Comparison of ENCODE assay signal across 1 mouse cellular context in genomic region chr17:57243650-57244370, GRCm38 (mm10).
TF ChIP-seq lines count a peak whose summit lies in the region.

No protein-coding gene starts in this region.

TF ChIP-seq in MEL, 35 proteins besides CTCF, POLR2A, EP300 and RAD21:
- TF ChIP-seq USF1 (IDR thresholded peaks at IDR 0.05; ENCODE audit: low read depth, low read length) (no peak), TBP (IDR thresholded peaks at IDR 0.05; ENCODE audit: low read depth, low read length) (no peak), MYC (IDR thresholded peaks at IDR 0.05; ENCODE audit: low read depth, low read length) (peak; percentile 38; the same call in 1 of the 2 replicates), SIN3A (IDR thresholded peaks at IDR 0.05; ENCODE audit: low read length) (0 out of 2 replicates have a peak, but pooled peaks have one; percentile 41), ETS1 (IDR thresholded peaks at IDR 0.05; ENCODE audit: low read depth, low read length) (no peak), CHD1 (IDR thresholded peaks at IDR 0.05; ENCODE audit: low read depth, low read length) (no peak), MAX (IDR thresholded peaks at IDR 0.05; ENCODE audit: low read length) (peak; percentile 44; the same call in 1 of the 2 replicates), TAL1 (IDR thresholded peaks at IDR 0.05; ENCODE audit: low read length) (peak; percentile 52), CHD2 (IDR thresholded peaks at IDR 0.05; ENCODE audit: low read length) (no peak), MXI1 (IDR thresholded peaks at IDR 0.05; ENCODE audit: low read depth, low read length) (0 out of 2 replicates have a peak, but pooled peaks have one; percentile 20), RCOR1 (IDR thresholded peaks at IDR 0.05; ENCODE audit: low read depth, low read length) (no peak), USF2 (IDR thresholded peaks at IDR 0.05; ENCODE audit: borderline replicate concordance in 1 of 2, insufficient read depth in 1 of 2, low read depth in 1 of 2, low read length in 2 of 2) (no peak), MYB (IDR thresholded peaks at IDR 0.05; ENCODE audit: low read depth, low read length) (peak; percentile 43; the same call in 1 of the 2 replicates), GATA1 (IDR thresholded peaks at IDR 0.05; ENCODE audit: low read depth, low read length) (peak; percentile 67)
